Comparison of ENCODE assay signal across 21 mouse cellular contexts in the genomic region with DNA sequence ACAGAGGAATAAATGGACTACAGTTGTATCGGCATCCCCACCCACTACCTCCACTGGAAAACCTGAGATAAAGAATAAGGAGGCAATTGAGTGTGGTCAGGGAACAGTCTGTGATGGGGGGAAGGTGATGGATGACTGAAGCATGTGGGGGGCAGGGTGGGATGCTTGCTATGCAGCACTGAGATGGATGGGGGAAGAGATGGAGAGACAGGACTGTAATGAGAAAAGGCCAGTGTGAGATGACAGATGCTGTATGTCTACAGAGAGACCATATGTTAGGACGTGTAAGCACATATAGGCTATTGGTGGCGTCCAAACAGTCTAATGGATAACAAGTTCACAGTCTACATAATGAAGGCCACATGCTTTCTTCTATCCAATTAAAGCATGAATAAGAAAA.
DNase-seq lines count a peak whose midpoint lies in the region; ATAC-seq and TF ChIP-seq lines count a peak whose summit lies in the region.
"Had no signal": no experiment of that assay in that cellular context is flagged by ENCODE, and none has a peak within 500 bp of the region (broad histone marks: within the 10 kb centered on the region; RNA-seq: fewer than 3 reads in every experiment).

No protein-coding gene starts in this region.

- H3K36me3 ChIP-seq in forebrain, embryonic 11.5 days (ENCODE audit: control insufficient read depth, insufficient read depth, low read length): no peaks in the 10 kb centered on the region
- no peaks in the 10 kb centered on the region for H3K36me3 ChIP-seq in forebrain, postnatal 0 days (ENCODE audit: insufficient read depth)
- H3K36me3 ChIP-seq in hindbrain, embryonic 13.5 days: no peaks in the 10 kb centered on the region
- H3K36me3 ChIP-seq in hindbrain, embryonic 16.5 days (ENCODE audit: control insufficient read depth, insufficient read depth, low read length): no peaks in the 10 kb centered on the region
- H3K36me3 ChIP-seq in embryonic facial prominence, embryonic 11.5 days (replicated peaks; ENCODE audit: control insufficient read depth, insufficient read depth, low read depth, low read length): no peaks in the 10 kb centered on the region
- H3K36me3 ChIP-seq in limb, embryonic 10.5 days: no peaks in the 10 kb centered on the region
- H3K36me3 ChIP-seq: forebrain, embryonic 10.5 days; G1E; heart, embryonic 12.5 days; hindbrain, embryonic 15.5 days had no signal

- no peak for DNase-seq in forebrain, embryonic 11.5 days (ENCODE audit: low spot score)
- no peak for DNase-seq in forebrain, postnatal 0 days
- no peak for DNase-seq in embryonic facial prominence, embryonic 11.5 days (ENCODE audit: low spot score)
- DNase-seq in layer of hippocampus, adult 8-10 months (ENCODE audit: low spot score in 2 of 2): no peak
- no peak for DNase-seq in limb, embryonic 10.5 days (ENCODE audit: low spot score)
- DNase-seq: adrenal gland, adult 8-10 months; adrenal gland, postnatal 36 days; B cell, adult 2 months; cerebellum, adult 11 months; cerebellum, adult 8-10 months; cerebellum, postnatal 25 days; gastrocnemius, adult 2 months; gastrocnemius, postnatal 25 days; kidney, adult 11 months had no signal

- peak; percentile 42; the same call in 1 of the 2 replicates for ATAC-seq in forebrain, embryonic 11.5 days (replicated peaks; ENCODE audit: low FRiP score)
- no peak for ATAC-seq in forebrain, postnatal 0 days
- peak; percentile 59; the same call in 1 of the 2 replicates for ATAC-seq in hindbrain, embryonic 13.5 days (ENCODE audit: low FRiP score)
- no peak for ATAC-seq in hindbrain, embryonic 16.5 days
- peak; percentile 48 for ATAC-seq in embryonic facial prominence, embryonic 11.5 days (replicated peaks; ENCODE audit: insufficient number of reproducible peaks, low FRiP score, low TSS enrichment, low read depth)

- WGBS in forebrain, embryonic 11.5 days: 81% methylated on average over 3 of the region's 3 CpGs
- WGBS in forebrain, postnatal 0 days: 83% methylated on average over 3 of the region's 3 CpGs
- WGBS in hindbrain, embryonic 13.5 days: 69% methylated on average over 3 of the region's 3 CpGs
- 75% methylated on average over 3 of the region's 3 CpGs for WGBS in hindbrain, embryonic 16.5 days
- WGBS in embryonic facial prominence, embryonic 11.5 days: 61% methylated on average over 3 of the region's 3 CpGs
- 44% methylated on average over 3 of the region's 3 CpGs for WGBS in limb, embryonic 10.5 days

- no peak overlapping the region for H3K9ac ChIP-seq in forebrain, embryonic 11.5 days (ENCODE audit: low read length)
- no peak overlapping the region for H3K9ac ChIP-seq in forebrain, postnatal 0 days
- no peak overlapping the region for H3K9ac ChIP-seq in hindbrain, embryonic 13.5 days
- no peak overlapping the region for H3K9ac ChIP-seq in hindbrain, embryonic 16.5 days (ENCODE audit: low read depth, low read length)
- H3K9ac ChIP-seq in embryonic facial prominence, embryonic 11.5 days (replicated peaks; ENCODE audit: low read length): no peak overlapping the region
- H3K9ac ChIP-seq: heart, embryonic 12.5 days; hindbrain, embryonic 15.5 days had no signal

- H3K27me3 ChIP-seq in forebrain, embryonic 11.5 days (ENCODE audit: control insufficient read depth, insufficient read depth, low read length): no peaks in the 10 kb centered on the region
- no peaks in the 10 kb centered on the region for H3K27me3 ChIP-seq in forebrain, postnatal 0 days (ENCODE audit: insufficient read depth, low read length)
- no peaks in the 10 kb centered on the region for H3K27me3 ChIP-seq in hindbrain, embryonic 13.5 days
- no peaks in the 10 kb centered on the region for H3K27me3 ChIP-seq in hindbrain, embryonic 16.5 days (replicated peaks; ENCODE audit: control insufficient read depth, insufficient read depth, low read length)
- H3K27me3 ChIP-seq in embryonic facial prominence, embryonic 11.5 days (ENCODE audit: control insufficient read depth, insufficient read depth, low read length): no peaks in the 10 kb centered on the region
- H3K27me3 ChIP-seq in limb, embryonic 10.5 days (ENCODE audit: low read depth, poor library complexity, severe bottlenecking): no peaks in the 10 kb centered on the region
- H3K27me3 ChIP-seq: heart, embryonic 12.5 days; hindbrain, embryonic 15.5 days had no signal

- H3K9me3 ChIP-seq in forebrain, embryonic 11.5 days (ENCODE audit: control insufficient read depth, low read length): no peaks in the 10 kb centered on the region
- H3K9me3 ChIP-seq in forebrain, postnatal 0 days (ENCODE audit: low read length): no peaks in the 10 kb centered on the region
- H3K9me3 ChIP-seq in hindbrain, embryonic 13.5 days: no peaks in the 10 kb centered on the region
- no peaks in the 10 kb centered on the region for H3K9me3 ChIP-seq in hindbrain, embryonic 16.5 days (ENCODE audit: control insufficient read depth, low read length)
- H3K9me3 ChIP-seq in embryonic facial prominence, embryonic 11.5 days (replicated peaks; ENCODE audit: control insufficient read depth, low read length): no peaks in the 10 kb centered on the region
- H3K9me3 ChIP-seq in limb, embryonic 10.5 days (replicated peaks): no peaks in the 10 kb centered on the region
- H3K9me3 ChIP-seq: forebrain, embryonic 10.5 days; G1E; heart, embryonic 12.5 days; hindbrain, embryonic 15.5 days had no signal

- no peaks in the 10 kb centered on the region for H3K4me1 ChIP-seq in forebrain, embryonic 11.5 days (replicated peaks; ENCODE audit: control insufficient read depth, insufficient read depth, low read length)
- H3K4me1 ChIP-seq in forebrain, postnatal 0 days (ENCODE audit: insufficient read depth): no peaks in the 10 kb centered on the region
- H3K4me1 ChIP-seq in hindbrain, embryonic 13.5 days (replicated peaks): no peaks in the 10 kb centered on the region; the same call in 1 of the 2 replicates
- peaks cover 2% of the 10 kb centered on the region; the same call in 1 of the 2 replicates for H3K4me1 ChIP-seq in hindbrain, embryonic 16.5 days (ENCODE audit: control insufficient read depth, insufficient read depth, low read depth, low read length)
- no peaks in the 10 kb centered on the region for H3K4me1 ChIP-seq in embryonic facial prominence, embryonic 11.5 days (ENCODE audit: control insufficient read depth, insufficient read depth, low read length)
- peaks cover 20% of the 10 kb centered on the region for H3K4me1 ChIP-seq in limb, embryonic 10.5 days
- H3K4me1 ChIP-seq: hindbrain, embryonic 15.5 days had no signal

- H3K27ac ChIP-seq in forebrain, embryonic 11.5 days (ENCODE audit: low read depth, low read length): no peak overlapping the region
- no peak overlapping the region for H3K27ac ChIP-seq in forebrain, postnatal 0 days (ENCODE audit: low read depth, low read length)
- H3K27ac ChIP-seq in hindbrain, embryonic 13.5 days: no peak overlapping the region
- H3K27ac ChIP-seq in hindbrain, embryonic 16.5 days (ENCODE audit: low read depth, low read length): no peak overlapping the region
- H3K27ac ChIP-seq in embryonic facial prominence, embryonic 11.5 days (replicated peaks; ENCODE audit: low read depth, low read length): no peak overlapping the region
- no peak overlapping the region for H3K27ac ChIP-seq in limb, embryonic 10.5 days
- H3K27ac ChIP-seq: forebrain, embryonic 10.5 days; gastrocnemius, adult 2 months; hindbrain, embryonic 15.5 days had no signal

- no peak overlapping the region for H3K4me2 ChIP-seq in forebrain, embryonic 11.5 days (ENCODE audit: low read depth, low read length, severe bottlenecking)
- H3K4me2 ChIP-seq in forebrain, postnatal 0 days (ENCODE audit: low read depth): no peak overlapping the region
- no peak overlapping the region for H3K4me2 ChIP-seq in hindbrain, embryonic 13.5 days
- H3K4me2 ChIP-seq in hindbrain, embryonic 16.5 days (ENCODE audit: low read length): no peak overlapping the region
- H3K4me2 ChIP-seq in embryonic facial prominence, embryonic 11.5 days (ENCODE audit: low read depth, low read length): no peak overlapping the region
- H3K4me2 ChIP-seq: heart, embryonic 12.5 days; hindbrain, embryonic 15.5 days had no signal

- H3K4me3 ChIP-seq in forebrain, embryonic 11.5 days (ENCODE audit: low read depth, low read length): no peak overlapping the region
- no peak overlapping the region for H3K4me3 ChIP-seq in forebrain, postnatal 0 days (ENCODE audit: low read depth, low read length)
- H3K4me3 ChIP-seq in hindbrain, embryonic 13.5 days: no peak overlapping the region
- H3K4me3 ChIP-seq in hindbrain, embryonic 16.5 days (ENCODE audit: low read length): no peak overlapping the region
- H3K4me3 ChIP-seq in embryonic facial prominence, embryonic 11.5 days (ENCODE audit: low read depth, low read length): no peak overlapping the region
- no peak overlapping the region for H3K4me3 ChIP-seq in limb, embryonic 10.5 days
- H3K4me3 ChIP-seq: erythroblast, embryonic 14.5 days; forebrain, embryonic 10.5 days; gastrocnemius, adult 2 months; heart, embryonic 12.5 days; hindbrain, embryonic 15.5 days had no signal

- no peak for TF ChIP-seq CTCF in forebrain, postnatal 0 days (IDR thresholded peaks at IDR 0.05; ENCODE audit: low read depth)

Comparison
In these comparisons a context has a peak if more than half of its experiments do, and no peak if none do; other contexts are left out.
1. ATAC-seq: peak in forebrain, embryonic 11.5 days (single experiment), hindbrain, embryonic 13.5 days (single experiment) and embryonic facial prominence, embryonic 11.5 days (single experiment); none in forebrain, postnatal 0 days (single experiment) and hindbrain, embryonic 16.5 days (single experiment).